Mouse (Mus musculus) CD4-positive, CD25-positive, alpha-beta regulatory T cell, adult 2 months (primary cell): ENCODE data around the gene Rps18.

Source experiments
- DNase-seq: peaks from one replicate; pipeline ENCODE4 v3.0.0-alpha.2; 2012; ENCODE audit warnings: low read depth, low spot score

The Rps18 gene

GRCm38 (mm10) chr17:33921361-33921760 is 34.4 kb downstream of the Rps18 start:
- DNase-seq = no peak

GRCm38 (mm10) chr17:33920282-33921097 is 35.3 kb downstream of the Rps18 start:
- peak; percentile 92 for DNase-seq

- DNase-seq = peak; percentile 91
Observed at GRCm38 (mm10) chr17:33919351-33920281, 36.2 kb downstream of the Rps18 start.

GRCm38 (mm10) chr17:33918293-33919203 is 37.3 kb downstream of the Rps18 start:
- DNase-seq = peak; percentile 71

- no peak for DNase-seq
Observed at GRCm38 (mm10) chr17:33917656-33918292, 38.0 kb downstream of the Rps18 start.

- no peak for DNase-seq
Observed at GRCm38 (mm10) chr17:33916847-33917655, 38.8 kb downstream of the Rps18 start.

- no peak for DNase-seq
Observed at GRCm38 (mm10) chr17:33916294-33916693, 39.5 kb downstream of the Rps18 start.

GRCm38 (mm10) chr17:33915671-33916250 is 40.0 kb downstream of the Rps18 start, which contains the start of the genes Tapbp and Zbtb22:
Gene Tapbp (plus strand): TSS chr17:33915899.
Gene Zbtb22 (plus strand): TSS chr17:33915904.
- peak; percentile 96 for DNase-seq

- no peak for DNase-seq
Observed at GRCm38 (mm10) chr17:33914969-33915391, 40.8 kb downstream of the Rps18 start.

GRCm38 (mm10) chr17:33913905-33914304 is 41.9 kb downstream of the Rps18 start:
- no peak for DNase-seq

- DNase-seq = no peak
Observed at GRCm38 (mm10) chr17:33913264-33913663, 42.5 kb downstream of the Rps18 start.

- no peak for DNase-seq
Observed at GRCm38 (mm10) chr17:33911813-33912414, 43.9 kb downstream of the Rps18 start.

GRCm38 (mm10) chr17:33911052-33911812 is 44.6 kb downstream of the Rps18 start:
- DNase-seq = no peak

GRCm38 (mm10) chr17:33910346-33911051 is 45.3 kb downstream of the Rps18 start:
- peak; percentile 76 for DNase-seq

- peak; percentile 66 for DNase-seq
Observed at GRCm38 (mm10) chr17:33909869-33910250, 45.9 kb downstream of the Rps18 start.

GRCm38 (mm10) chr17:33909077-33909868 is 46.5 kb downstream of the Rps18 start, which contains the start of gene Daxx:
Gene Daxx (plus strand): TSS chr17:33909414.
- peak; percentile 99 for DNase-seq
